Mouse (Mus musculus): ENCODE data around the gene Mier2. TPM values are rescaled to one million over a fixed set of nuclear protein-coding genes. Genes with fewer than 3 reads are reported as not detected.

Gene Mier2
- 120 and 122 TPM in 2 replicates for polyA plus RNA-seq (2012; rRNA removed)

GRCm38 (mm10) chr10:79554330-79555237 lies at the start of gene Mier2:
Mier2 (minus strand) TSS chr10:79555199.

GRCm38 (mm10) chr10:79587061-79587751 lies 32.2 kb upstream of the Mier2 start, which contains the start of gene Theg:
Theg (minus strand) TSS chr10:79587331.

DNA sequence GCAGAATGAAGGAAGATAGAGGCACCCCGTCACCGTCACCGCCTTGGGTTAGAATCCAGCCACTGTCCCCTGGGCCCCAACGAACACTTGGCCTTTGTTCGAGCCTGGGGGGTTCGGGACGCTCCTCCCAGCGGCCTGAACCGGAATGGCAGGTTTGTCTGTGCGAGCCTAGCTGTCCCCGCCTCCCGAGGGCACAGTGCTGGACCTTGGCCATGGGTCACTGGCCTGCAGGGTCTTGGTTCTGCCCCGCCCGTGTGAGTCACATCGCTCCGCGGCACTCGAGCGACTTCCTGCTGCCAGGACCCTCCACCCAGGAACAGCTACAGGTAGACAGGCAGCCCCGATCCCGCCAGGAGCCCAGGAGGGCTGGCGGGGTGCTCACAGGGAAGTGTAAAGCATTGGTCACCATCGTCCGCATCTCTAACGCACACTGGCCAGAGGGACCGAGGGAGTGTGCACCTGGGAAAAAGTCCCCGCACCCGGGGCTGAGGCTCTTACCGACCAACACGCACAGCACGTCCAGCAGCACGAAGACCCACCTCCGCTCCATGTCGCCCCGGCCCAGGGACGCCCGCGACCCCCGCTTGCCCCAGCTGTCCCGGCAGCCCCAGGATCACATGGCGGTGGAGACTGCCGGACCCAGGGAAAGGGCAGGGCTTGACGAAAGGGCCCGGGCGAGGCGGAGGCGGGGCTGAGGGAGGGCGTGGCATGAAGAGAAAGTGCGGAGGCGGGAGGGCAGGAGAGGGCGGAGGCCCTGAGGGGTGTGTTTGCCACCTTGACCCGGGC lies 21.7 kb downstream of the Mier2 start, which contains the start of gene Plpp2:
Gene Plpp2 (minus strand): TSS at position 671 of the 786 bp plus-strand sequence.

Other genes starting within 250 kb of the Mier2 start
- gene Vmn2r82, start 198.7 kb downstream of the Mier2 start, polyA plus RNA-seq (2012; rRNA removed), result not detected in 2 replicates
- gene Vmn2r83, start 86.5 kb downstream of the Mier2 start, polyA plus RNA-seq (2012; rRNA removed), result not detected in 2 replicates
- 5.5 and 10.1 TPM in 2 replicates for gene Plpp2, start 21.4 kb downstream of the Mier2 start, polyA plus RNA-seq (2012; rRNA removed)
- gene Theg, start 32.1 kb upstream of the Mier2 start, polyA plus RNA-seq (2012; rRNA removed), result not detected in 2 replicates
- gene C2cd4c, start 58.8 kb upstream of the Mier2 start, polyA plus RNA-seq (2012; rRNA removed), result 1.3 and 1.4 TPM in 2 replicates
- gene Shc2, start 82.7 kb upstream of the Mier2 start, polyA plus RNA-seq (2012; rRNA removed), result 29.5 and 34.5 TPM in 2 replicates
- gene Odf3l2, start 90.5 kb upstream of the Mier2 start, polyA plus RNA-seq (2012; rRNA removed), result not detected in 2 replicates
- gene Madcam1, start 109.4 kb upstream of the Mier2 start, polyA plus RNA-seq (2012; rRNA removed), result 0.50 and 2.5 TPM in 2 replicates
- 47.9 and 61.7 TPM in 2 replicates for gene Tpgs1, start 114.2 kb upstream of the Mier2 start, polyA plus RNA-seq (2012; rRNA removed)
- gene Cdc34, start 127.0 kb upstream of the Mier2 start, polyA plus RNA-seq (2012; rRNA removed), result 177 and 195 TPM in 2 replicates
- gene Gzmm, start 133.8 kb upstream of the Mier2 start, polyA plus RNA-seq (2012; rRNA removed), result 0.81 and 1.5 TPM in 2 replicates
- 332 and 473 TPM in 2 replicates for gene Bsg, start 149.3 kb upstream of the Mier2 start, polyA plus RNA-seq (2012; rRNA removed)
- gene Hcn2, start 161.4 kb upstream of the Mier2 start, polyA plus RNA-seq (2012; rRNA removed), result 1.0 and 1.2 TPM in 2 replicates
- gene Polrmt, start 191.4 kb upstream of the Mier2 start, polyA plus RNA-seq (2012; rRNA removed), result 51.6 and 58.3 TPM in 2 replicates
- 0.08 and 0.26 TPM in 2 replicates for gene Fgf22, start 199.9 kb upstream of the Mier2 start, polyA plus RNA-seq (2012; rRNA removed)
- gene Rnf126, start 211.8 kb upstream of the Mier2 start, polyA plus RNA-seq (2012; rRNA removed), result 122 and 132 TPM in 2 replicates
- 1.00 and 2.3 TPM in 2 replicates for gene Fstl3, start 222.1 kb upstream of the Mier2 start, polyA plus RNA-seq (2012; rRNA removed)
- gene Prss57, start 235.8 kb upstream of the Mier2 start, polyA plus RNA-seq (2012; rRNA removed), result 0.08 and 0.16 TPM in 2 replicates
- 98.3 and 130 TPM in 2 replicates for gene Palm, start 238.4 kb upstream of the Mier2 start, polyA plus RNA-seq (2012; rRNA removed)